Mouse (Mus musculus) kidney, adult 2 months (tissue): ENCODE measurements around the gene Abcg1.

Experiments
- CTCF ChIP-seq: fragments of 200-500 bp; conservative IDR thresholded peaks from 2 replicates; pipeline ENCODE4 v1.5.1; 2011; ENCODE audit warnings: low read depth, mild to moderate bottlenecking, control low read depth, low read length, moderate library complexity, mixed read lengths; ENCODE audit not compliant: insufficient read depth, insufficient read length
- POLR2A ChIP-seq: fragments of 200-500 bp; IDR thresholded peaks from one replicate; pipeline ENCODE4 v1.6.1; 2011; ENCODE audit warnings: low read depth, low read length, control low read depth

DNA sequence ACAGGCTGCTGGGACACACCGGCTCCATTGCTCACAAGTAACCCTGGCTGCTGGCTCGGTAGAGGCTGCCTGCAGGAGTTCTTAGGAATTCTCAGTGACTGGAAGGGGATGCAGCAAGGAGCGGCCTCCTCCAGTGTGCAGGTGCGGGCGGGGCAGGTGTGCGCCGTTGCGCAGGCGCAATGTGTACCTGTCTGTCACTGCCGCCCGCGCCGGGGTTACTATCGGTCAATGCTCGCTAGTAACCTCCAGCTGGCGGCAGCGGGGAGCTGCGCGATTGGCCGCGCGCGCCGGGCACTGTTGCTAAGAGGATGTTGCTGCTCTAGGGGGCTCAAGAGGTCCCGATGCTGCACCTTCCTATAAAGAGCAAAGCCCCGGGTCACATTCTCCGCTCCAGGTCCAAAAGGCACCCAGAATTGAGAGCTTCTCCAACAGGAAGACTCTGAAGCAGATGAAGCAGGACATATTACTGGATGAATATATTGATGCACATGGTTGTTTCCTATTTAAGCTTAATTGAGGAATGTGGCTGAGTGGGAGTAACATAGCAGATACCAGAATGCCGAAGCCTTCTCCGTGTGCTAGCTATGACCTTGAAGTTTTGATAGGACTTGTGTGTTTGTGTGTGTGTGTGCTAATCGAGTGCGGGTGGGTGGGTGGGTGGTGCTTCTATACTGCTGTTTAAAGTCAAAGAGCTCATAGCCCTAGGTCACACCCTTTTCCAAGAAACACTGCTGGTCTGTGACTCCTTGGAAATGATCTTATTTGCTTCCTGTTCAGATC is 16.0 kb downstream of the Abcg1 start:
- TF ChIP-seq CTCF (no peak), POLR2A (no peak)
